Mouse (Mus musculus): Measurements from ENCODE around the gene Wrb.

GRCm38 (mm10) chr16:96120022-96120623, 25.1 kb upstream of the Wrb start:
- TF ChIP-seq POLR2A (IDR thresholded peaks at IDR 0.05; ENCODE audit: control insufficient read depth, extremely low read depth, insufficient read depth, low read length, poor library complexity), result no peak
- TF ChIP-seq CTCF (IDR thresholded peaks at IDR 0.05; ENCODE audit: borderline replicate concordance, control insufficient read depth, extremely low read depth, insufficient read depth, low read length, poor library complexity), result no peak
